Mouse (Mus musculus) adrenal gland, adult (tissue): ENCODE measurements around the gene Ssb.
A peak's percentile ranks its signal among the peaks of the same experiment; 100 is the strongest.
"Not testable (repeated sequence)": the region's sequence is repeated elsewhere in the genome, so short reads cannot be mapped to it uniquely, and the experiment has no call there.

Experiments
- DNase-seq, 2 experiments: peaks; one replicate each; pipeline ENCODE4 v3.0.0; 2022 to 2023; ENCODE audit warnings: low spot score in 1 of 2; ENCODE audit not compliant: inconsistent age in 2 of 2

Gene Ssb

DNA sequence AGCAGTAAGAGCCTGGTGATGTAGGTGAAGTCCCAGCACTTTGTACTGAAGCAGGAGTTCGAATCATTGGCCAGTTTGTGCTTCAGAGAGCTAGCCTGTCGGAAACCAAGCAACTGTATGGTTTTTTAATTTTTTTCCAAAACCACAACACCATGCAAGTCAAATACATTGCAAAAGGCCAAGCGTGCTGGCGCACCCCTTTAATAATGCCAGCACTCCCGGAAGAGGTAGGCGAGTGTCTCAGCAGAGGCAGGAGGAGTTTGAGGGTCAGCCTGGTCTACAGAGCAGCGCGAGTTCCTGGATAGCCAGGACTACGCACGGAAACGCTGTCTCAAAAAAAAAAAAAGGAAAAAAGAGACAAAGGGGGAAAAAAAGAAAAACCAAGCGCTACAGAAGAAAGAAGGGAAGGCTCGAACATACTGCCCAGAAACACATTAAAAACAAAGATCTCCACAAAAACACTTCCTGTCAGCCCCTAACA lies 350 bp upstream of the Ssb start:
- DNase-seq: peak; percentile 43 to 79

DNA sequence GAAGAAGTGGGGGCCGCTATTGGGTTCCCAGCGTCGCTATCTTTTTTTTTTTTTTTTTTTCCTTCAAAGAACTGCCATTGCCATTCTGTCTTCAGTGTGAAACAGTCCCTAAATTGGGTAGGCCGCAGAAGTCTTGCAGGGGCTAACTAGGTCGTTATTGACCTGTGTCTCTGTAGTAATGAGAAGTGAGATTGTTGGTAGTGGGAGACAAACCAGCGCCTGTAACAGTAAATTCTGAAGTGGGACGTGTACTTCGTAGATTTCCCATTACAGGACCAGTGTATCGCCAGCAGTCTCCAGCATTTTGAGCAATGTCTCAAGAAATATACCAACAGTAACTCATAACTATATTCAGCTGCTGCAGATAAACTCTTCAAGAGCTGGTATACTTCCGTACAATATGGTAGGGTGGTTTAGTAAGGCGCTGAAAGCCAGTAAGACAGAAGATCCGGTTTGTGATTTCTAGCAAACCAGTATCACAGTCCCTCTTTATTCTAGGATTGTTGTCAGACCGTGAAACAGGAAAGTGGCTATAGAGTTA lies 825 bp downstream of the Ssb start:
- DNase-seq: peak in 1 of 2 experiments; percentile 65

DNA sequence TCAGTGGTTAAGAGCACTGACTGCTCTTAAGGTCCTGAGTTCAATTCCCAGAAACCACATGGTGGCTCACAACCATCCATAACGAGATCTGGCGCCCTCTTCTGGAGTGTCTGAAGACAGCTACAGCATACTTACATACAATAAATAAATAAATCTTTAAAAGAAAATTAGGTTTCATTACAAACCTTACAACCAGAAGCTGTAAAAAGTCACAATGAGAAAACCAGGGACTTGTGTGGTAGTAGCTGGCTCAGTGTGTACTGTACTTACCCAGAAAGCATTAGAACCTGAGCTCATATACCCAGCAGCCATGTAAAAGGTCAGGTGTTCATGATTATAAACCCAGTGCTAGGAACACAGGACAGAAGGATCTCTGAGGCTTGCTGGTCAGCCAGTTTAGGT lies 22.6 kb downstream of the Ssb start:
- peak in 1 of 2 experiments; percentile 51 for DNase-seq

DNA sequence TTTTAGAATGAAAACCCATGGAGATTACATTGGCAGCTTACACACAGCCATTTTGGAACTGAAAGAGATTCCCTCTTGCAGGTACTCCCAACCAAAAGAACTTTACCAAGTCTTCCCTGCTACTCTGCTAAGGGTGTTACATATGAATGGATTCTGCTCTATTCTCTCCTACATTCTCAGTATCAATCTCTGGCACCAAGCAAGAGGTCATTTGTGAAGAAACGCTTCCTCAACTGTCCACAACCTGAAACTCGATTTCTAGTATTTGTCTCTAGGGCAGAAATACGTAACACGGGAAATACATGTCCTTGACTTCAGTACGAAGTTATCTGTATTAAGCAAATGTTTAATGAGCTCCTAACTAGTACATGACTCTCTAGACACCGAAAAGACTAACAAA lies 23.2 kb downstream of the Ssb start:
- peak in 1 of 2 experiments; percentile 52 for DNase-seq

DNA sequence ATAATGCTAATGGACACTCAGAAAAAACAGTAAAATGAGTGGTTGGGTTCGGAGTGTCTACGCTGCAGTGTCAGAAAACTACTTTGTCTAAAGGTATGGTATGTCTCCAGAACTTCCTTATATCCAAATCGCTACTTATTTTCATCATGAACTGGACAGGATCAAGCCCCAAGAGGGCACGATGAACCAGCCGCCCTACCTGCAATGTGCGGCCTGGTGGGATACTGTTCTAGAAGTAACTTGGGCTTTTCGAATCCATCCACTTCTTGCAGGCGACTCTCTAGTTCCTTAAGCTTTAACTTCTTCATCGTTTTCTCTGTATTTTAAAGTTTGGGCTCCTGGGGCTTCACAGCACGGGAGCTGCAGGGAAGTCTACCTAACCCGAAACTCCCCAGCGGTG lies 23.7 kb downstream of the Ssb start:
- DNase-seq: no peak

DNA sequence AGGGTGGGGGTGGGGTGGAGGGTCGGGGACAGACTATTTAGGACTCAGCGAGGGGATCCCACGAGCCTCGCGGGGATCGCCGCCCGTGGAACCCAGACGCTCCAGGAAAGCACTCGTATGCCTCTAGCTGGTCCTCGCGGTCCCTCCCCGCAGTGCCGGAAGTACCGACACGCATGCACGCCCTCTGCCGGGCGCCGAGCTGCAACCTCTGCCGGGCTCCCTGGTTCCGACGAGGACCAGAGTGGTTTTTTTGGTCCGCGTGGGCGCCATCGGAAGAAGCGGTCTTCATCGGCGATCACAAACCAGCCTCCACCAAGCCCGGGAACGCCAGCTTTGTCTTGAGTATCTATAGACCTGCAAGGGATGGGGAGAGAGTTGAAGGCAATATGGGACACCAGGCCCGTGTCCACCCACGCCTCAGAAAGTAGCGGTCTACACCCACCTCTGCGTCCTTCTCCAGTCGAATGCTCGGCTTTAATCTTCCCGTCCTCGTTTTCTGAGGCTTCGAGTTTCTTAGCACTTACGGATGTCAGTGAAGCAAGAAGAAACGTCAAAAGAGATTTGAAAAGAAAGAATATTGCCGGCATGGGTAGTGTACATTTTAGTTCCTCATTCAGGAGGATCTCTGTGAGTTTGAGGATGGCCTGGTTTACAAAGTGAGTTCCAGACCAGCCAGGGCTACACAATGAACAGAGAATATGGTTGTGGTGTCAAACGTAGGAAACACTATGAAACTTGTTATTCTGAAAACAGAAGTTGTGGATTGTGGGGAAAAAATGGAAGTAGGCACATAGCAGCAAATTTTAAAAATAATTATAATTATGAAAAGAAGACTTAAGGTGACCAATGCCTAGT lies 24.3 kb downstream of the Ssb start, which contains the start of gene Mettl5:
Gene Mettl5, minus strand, starts transcription at position 165 of the 855 bp plus-strand sequence.
- DNase-seq: peak; percentile 89 to 96

DNA sequence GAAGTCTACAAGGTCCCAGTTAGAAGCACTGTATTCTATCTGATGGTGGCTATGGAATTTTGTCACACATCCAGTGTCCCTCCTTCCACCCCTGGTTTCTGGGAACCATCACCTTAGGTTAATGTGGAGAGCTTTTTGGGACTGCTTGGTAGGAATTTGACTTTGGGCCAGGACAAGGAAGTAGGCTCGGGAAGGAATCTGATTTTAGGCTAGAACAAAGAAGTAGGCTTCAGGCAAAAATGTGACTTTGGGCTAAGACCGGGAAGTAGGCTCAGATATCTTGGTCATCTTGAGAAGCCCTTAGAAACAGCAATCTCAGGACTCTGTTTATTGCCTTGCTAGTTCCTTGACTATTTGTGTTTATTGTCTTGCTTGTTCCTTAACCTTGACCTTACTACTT lies 27.6 kb downstream of the Ssb start:
- no peak for DNase-seq

DNA sequence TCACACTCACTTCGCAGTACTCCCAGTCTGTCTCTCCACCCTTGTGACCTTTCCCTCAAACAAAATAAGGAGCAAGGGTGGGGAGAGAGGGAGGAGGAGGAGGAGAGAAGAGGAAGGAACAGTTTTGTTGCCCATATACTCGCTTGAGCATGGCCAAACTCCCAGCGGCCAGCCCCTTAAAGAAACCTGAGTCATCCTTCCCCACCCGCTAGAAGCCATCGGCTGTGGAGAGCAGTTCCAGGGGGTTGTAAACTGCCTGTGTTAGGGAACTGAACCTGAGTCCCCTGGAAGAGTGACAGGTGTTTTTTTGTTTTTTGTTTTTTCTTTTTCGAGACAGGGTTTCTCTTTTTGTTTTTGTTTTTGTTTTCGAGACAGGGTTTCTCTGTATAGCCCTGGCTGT lies 29.5 kb downstream of the Ssb start:
- DNase-seq: no peak

DNA sequence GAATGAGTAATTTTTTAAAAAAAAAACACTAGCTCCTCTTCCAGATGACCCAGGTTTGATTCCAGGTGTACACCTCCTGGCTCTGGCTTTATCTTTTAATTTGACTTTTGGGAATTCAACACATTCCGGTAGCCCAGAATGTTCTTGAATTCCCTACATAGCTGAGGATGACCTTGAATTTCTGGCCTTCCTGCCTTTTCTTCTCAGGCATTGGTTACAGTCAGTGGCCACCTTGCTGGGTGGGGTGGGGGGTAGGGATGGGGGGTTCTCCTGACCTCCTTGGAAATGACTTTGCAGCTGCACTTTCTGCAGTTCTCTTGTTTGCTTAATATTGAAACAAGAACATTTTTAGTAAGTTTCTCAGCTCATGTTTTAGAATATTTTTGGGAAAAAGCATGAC lies 31.8 kb downstream of the Ssb start:
- DNase-seq: no peak

DNA sequence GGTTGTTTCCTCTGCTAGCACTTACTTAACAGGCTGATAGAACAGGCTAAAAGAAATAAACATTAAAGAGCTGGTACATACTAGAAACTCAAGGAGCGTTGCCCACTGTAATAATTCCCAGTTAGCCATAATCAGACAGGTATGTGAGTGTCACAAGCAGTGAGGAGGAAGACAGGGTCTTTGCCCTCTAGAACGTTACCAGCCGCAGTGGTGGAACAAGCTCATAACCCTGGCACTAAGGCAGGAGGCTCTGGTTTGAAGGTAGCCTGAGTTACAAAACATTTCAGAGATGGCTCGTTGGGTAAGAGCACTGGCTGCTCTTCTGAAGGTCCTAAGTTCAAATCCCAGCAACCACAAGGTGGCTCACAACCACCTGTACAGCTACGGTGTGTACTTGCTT lies 32.5 kb downstream of the Ssb start:
- DNase-seq: no peak

DNA sequence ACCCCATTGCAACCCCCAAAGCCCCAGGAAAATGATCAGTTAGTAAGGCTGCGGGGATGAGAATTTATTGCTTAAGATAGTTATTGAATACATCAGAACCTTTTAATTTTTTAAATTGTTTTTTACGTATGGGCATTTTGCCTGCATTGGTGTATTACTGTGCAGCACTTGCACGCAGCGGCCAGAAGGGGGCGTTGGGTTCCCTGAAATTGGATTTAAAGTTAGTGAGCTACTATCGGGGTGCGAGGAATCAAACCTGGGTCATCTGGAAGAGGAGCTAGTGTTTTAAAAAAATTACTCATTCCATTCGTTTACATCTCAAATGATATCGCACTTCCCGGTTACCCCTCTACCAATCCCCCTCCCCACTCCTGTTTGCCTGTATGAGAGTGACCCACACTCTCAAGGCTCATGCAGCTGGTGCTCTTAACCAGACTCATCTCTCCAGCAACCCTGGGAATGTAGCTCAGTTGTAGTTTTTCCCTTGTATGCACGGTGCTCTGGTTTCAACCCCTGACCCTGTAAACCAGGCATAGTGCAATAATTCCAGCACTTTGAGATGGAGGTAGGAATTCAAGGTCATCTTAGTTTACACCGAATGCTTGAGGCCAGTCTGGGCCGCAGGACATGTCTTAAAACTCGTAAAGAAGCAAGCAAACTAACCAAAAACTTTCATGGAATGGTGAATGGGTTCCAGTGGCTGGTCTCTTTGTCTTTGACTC lies 34.3 kb downstream of the Ssb start:
- DNase-seq: no peak

DNA sequence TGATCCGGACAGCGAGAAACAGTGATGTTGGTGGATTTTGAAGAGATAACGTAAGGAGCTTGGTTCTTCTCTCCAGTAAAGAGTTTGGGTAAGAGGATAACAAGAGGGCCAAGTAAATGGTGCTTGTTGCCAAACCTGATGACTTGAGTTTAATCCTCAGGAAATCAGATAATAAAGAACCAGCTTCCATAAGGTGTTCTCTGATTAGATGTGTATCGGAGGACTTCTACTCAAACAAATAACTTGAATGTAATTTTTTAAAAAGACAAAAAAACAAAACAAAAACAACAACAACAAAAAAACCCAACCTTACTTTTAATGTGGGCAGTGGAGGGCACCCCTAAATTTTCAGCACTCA lies 34.8 kb downstream of the Ssb start:
- no peak for DNase-seq

DNA sequence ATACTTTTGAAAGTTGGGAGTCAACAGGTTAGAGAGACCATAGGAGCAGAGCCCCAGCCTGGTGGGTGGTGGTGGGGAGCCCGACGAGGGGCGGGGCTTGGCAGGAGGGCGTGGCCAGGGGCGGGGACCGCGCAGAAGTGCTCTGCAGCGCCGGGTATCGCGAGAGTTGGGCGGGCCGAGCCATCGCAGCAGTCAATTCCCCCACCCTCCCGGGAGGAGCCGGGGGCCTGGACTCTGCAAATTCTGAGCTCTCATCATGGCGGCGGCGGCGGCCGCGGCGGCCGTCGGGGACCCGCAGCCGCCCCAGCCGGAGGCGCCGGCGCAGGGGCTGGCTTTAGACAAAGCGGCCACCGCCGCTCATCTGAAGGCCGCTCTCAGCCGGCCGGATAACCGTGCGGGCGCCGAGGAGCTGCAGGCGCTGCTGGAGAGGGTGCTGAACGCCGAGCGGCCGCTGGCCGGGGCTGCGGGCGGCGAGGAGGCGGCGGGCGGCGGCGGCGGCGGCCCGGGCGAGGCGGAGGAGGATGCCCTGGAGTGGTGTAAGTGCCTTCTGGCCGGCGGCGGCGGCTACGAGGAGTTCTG lies 35.8 kb downstream of the Ssb start, which contains the start of gene Ubr3:
Gene Ubr3, plus strand, starts transcription at position 208 of the 579 bp plus-strand sequence.
- peak; percentile 98 to 99 for DNase-seq

DNA sequence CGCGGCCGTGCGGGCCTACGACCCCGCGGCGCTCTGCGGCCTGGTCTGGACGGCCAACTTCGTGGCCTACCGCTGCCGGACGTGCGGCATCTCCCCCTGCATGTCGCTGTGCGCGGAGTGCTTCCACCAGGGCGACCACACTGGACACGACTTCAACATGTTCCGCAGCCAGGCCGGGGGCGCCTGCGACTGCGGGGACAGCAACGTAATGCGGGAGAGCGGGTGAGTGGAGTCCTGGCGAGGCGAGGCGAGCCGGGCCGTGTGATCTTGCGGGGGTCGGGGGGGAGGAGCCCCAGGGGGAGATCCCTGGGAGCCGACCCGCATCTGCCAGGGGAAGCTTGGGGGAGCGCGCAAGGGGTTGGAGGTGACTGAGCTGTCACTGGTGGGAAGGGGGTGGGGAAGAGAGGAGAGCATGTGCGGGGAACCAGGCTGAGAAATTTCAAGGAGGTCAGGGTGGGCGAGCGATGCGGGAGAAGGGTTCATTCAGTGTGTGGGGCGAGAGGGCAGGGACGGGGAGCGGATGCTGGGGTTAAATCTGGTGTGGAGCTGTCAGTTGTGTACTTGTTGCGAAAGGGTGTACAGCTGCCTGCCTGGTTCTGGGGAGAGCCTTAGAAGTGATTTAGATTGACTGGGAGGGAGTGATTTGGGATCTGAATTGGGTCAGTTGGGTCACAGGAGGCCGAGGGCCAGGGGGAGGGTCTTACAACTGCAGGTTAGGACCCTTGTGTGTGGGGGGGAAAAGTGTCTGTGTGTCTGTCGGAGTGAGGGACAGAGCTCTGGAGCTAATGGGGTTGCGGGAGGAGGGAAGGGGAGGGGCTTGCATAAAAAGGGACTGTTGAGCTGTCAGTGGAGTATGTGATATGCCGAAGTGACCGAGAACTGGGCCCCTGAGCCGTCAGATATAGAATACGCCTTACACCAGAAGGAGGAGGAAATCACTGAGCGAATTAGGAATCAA lies 36.5 kb downstream of the Ssb start:
- DNase-seq: peak; percentile 72 to 90

DNA sequence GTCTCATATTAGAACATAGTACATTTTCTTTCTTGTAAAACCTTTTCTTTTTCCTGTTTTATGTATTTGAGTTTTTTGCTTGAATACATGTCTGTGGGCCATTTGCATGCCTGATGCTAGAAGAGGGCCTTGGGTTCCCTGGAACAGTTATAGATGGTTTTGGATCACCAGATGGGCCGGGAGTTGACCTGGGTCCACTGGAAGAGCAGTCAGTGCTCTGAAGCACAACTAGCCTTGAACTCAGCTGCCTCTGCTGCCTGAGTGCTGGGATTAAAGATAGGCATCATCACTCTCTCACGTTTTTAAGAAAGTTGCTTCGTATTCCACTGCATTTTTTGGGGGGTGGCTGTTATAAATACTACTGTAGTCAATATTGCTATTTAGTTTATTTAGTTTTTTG lies 42.2 kb downstream of the Ssb start:
- DNase-seq: no peak

DNA sequence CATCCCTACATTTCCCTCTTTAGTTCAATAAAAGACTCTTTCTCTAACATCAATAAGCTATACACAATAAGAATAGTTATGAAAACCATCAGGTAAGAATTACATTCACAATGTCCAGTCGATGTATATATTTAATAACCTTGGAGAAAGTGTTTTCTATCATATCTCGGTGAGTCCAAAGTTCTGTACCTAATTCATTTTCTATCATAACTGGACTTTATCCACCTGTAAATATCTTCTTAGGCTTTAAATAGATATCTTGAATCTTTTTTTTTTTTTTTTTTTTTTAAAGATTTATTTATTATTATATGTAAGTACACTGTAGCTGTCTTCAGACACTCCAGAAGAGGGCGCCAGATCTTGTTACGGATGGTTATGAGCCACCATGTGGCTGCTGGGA lies 46.0 kb downstream of the Ssb start:
- not testable (repeated sequence) for DNase-seq

DNA sequence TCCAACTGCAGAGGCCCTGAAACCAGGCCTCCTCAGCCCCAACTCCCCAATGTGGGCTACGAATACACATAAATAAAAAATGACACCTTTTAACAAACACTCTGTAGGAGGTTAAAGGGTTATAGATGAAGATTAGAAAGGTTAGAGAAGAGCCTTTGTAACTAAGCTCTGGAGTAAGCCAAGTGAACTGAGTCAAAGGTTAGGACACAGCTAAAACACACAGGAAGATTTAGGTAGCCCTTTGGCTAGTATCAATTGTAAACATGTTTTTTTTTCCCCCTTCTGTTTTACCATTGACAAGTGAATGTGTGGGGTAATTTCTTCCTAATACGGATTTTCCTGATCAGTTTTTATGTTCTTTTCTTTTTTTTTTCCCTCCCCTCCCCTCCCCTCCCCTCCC lies 51.4 kb downstream of the Ssb start:
- DNase-seq: no peak

DNA sequence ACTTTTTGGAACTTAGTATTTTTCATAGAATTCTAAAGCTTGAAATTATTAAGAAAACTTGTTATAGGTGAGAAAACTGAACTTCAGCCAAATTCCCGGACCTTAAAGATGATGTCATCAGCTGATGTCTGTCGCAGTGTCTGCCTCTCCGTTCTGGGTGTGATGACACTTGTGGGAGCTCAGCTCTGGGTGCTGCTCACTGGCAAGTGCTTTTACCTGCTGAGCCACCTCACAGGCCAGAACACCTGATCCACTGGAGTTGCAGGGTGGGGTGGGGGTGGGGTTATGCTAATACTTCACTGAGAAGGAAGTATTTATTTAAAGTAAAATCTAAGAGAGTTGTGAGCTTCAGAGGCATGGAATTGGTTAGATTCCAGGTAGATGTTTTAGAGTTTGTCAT lies 55.9 kb downstream of the Ssb start:
- DNase-seq: no peak
